Mouse (Mus musculus): Measurements from ENCODE around the gene Olfr834.

Gene Olfr834

DNA sequence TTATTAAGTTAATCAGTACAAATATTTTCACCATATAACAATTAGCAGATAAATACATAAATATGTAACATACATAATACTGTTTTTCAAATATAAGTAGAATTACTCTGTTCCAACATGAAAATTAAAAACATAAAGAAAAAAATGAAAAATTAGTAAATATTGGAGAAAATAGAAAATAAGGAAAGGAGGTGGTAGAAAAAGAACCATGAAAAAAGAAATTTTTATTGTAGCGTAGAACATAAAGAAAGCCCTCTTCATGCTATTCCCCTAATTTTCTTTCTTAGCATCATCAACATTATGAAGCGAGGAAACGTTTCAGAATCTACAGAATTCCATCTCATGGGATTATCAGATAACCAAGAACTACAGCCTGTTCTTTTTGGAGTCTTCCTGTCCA is at the start of gene Olfr834:
Gene Olfr834, plus strand, starts transcription at position 301 of the 400 bp plus-strand sequence.
- DNase-seq, result no peak

- DNase-seq, result no peak
Measured at GRCm38 (mm10) chr9:18962021-18962420, 25.8 kb upstream of the Olfr834 start.

DNA sequence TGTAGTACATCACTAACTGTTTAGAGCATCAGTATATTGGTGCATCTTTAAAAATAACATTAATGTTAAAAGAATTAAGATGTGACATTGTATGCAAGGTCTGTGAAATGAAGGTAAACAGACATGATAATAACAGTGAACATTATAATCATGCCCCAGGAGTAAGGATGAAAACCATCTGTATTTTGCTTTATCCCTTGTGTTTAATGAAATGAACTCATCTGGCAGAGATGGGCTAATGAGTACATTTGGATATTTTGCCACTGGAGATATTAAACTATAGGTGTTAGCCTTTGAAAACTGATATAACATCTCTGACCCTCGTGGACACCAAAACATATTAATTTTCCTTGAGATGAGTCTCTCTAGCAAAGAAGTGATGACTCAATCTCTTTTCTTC is 44.6 kb downstream of the Olfr834 start, which contains the start of gene Olfr835:
Gene Olfr835, plus strand, starts transcription at position 301 of the 400 bp plus-strand sequence.
- no peak for DNase-seq

Data from cerebellum, adult 18-20 months (tissue).